Mouse (Mus musculus): Measurements from ENCODE around the gene Sfxn5. TPM values are rescaled to one million over a fixed set of nuclear protein-coding genes. Genes with fewer than 3 reads are reported as not detected.

Sfxn5 gene
- total and polyA plus RNA-seq, 3 experiments, result 1.8 to 3.0 TPM; not detected in 1

- Histone ChIP-seq H3K79me2 (ENCODE audit: control insufficient read depth, insufficient read depth, low read length, poor library complexity) (no peaks in the 10 kb centered on the region), H3K9ac (ENCODE audit: control insufficient read depth, low read depth, low read length, poor library complexity, severe bottlenecking) (no peak overlapping the region), H3K27ac (ENCODE audit: control insufficient read depth, low read depth, low read length) (no peak overlapping the region), H3K4me3 (ENCODE audit: control insufficient read depth in 1 of 2, insufficient read depth in 1 of 2, low read depth in 2 of 2, low read length in 2 of 2) (no peak overlapping the region), H3K4me1 (ENCODE audit: control insufficient read depth in 1 of 2, insufficient read depth in 2 of 2, low read length in 2 of 2) (no peaks in the 10 kb centered on the region), H3K36me3 (ENCODE audit: control insufficient read depth in 1 of 2, insufficient read depth in 2 of 2, low read length in 2 of 2) (no peaks in the 10 kb centered on the region), H3K9me3 (replicated peaks; ENCODE audit: insufficient read depth, low read length) (no peaks in the 10 kb centered on the region), H3K27me3 (ENCODE audit: control insufficient read depth in 1 of 2, insufficient read depth in 2 of 2, low read length in 2 of 2) (no peaks in the 10 kb centered on the region)
- DNase-seq (ENCODE audit: low read depth, low spot score), result no peak
- TF ChIP-seq MYC (IDR thresholded peaks at IDR 0.05; ENCODE audit: low read depth, low read length), result no peak
Measured at GRCm38 (mm10) chr6:85227520-85227919, 105.7 kb downstream of the Sfxn5 start.

DNA sequence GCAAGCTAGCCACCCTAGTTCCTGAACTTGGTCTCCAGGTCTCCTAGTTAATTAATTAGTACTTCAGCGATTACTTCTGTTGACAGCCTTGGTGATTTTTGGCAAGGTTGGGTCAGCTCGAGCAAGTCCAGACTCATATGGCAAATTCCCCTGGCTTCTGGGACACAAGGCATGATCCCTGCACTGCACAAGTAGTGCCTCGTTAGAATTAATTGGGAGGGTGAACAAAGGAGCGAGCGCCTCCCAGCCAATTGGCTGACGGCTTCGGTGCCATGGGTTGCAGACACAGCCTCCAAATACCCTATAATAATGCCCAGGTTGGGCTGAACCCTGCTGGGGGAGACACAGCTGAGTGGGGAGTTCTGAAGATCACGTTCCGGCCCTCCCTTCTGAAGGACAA is 106.7 kb downstream of the Sfxn5 start:
- H3K36me3 ChIP-seq (ENCODE audit: control insufficient read depth in 1 of 2, insufficient read depth in 2 of 2, low read length in 2 of 2), result no peaks in the 10 kb centered on the region
- TF ChIP-seq CHD2 (IDR thresholded peaks at IDR 0.05; ENCODE audit: low read length) (no peak), POLR2A (IDR thresholded peaks at IDR 0.05; ENCODE audit: control insufficient read depth in 1 of 2, insufficient read depth in 1 of 2, low read depth in 1 of 2, low read length in 2 of 2, poor library complexity in 1 of 2) (no peak), GABPA (IDR thresholded peaks at IDR 0.05; ENCODE audit: low read depth, low read length) (no peak), CHD1 (IDR thresholded peaks at IDR 0.05; ENCODE audit: low read depth, low read length) (no peak), GATA1 (IDR thresholded peaks at IDR 0.05; ENCODE audit: low read depth, low read length) (no peak)
- H3K9me3 ChIP-seq (replicated peaks; ENCODE audit: insufficient read depth, low read length), result no peaks in the 10 kb centered on the region
- H3K27me3 ChIP-seq (ENCODE audit: control insufficient read depth in 1 of 2, insufficient read depth in 2 of 2, low read length in 2 of 2), result no peaks in the 10 kb centered on the region
- no peak for DNase-seq (ENCODE audit: low read depth, low spot score)
- H3K9ac ChIP-seq (ENCODE audit: control insufficient read depth, low read depth, low read length, poor library complexity, severe bottlenecking), result no peak overlapping the region
- H3K4me3 ChIP-seq (ENCODE audit: control insufficient read depth in 1 of 2, insufficient read depth in 1 of 2, low read depth in 2 of 2, low read length in 2 of 2), result no peak overlapping the region
- no peak overlapping the region for H3K27ac ChIP-seq (ENCODE audit: control insufficient read depth, low read depth, low read length)
- H3K79me2 ChIP-seq (ENCODE audit: control insufficient read depth, insufficient read depth, low read length, poor library complexity), result no peaks in the 10 kb centered on the region
- H3K4me1 ChIP-seq (ENCODE audit: control insufficient read depth in 1 of 2, insufficient read depth in 2 of 2, low read length in 2 of 2), result no peaks in the 10 kb centered on the region

DNA sequence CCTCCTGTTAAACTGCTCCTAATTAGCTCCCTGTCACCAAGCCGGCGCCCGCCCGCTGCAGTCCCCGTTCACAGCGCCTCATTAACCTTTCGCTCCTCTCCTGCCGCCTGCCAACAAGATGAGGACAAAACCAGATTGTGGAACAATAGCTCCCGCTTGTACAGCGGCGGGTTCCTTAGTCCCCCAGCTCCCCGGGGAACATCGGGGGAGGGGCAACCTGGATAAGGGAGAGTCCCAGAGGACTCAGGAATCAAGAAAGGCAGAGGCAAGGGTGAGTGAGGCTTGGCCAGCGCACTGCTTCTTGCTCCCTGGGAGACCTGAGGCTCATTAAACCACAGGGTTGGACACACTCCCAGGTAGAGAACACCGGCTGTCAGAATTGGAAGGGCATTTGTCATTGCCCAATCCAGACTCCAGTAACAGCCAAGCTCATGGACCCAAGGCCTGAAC is 108.8 kb downstream of the Sfxn5 start:
- TF ChIP-seq MYB (IDR thresholded peaks at IDR 0.05; ENCODE audit: low read depth, low read length) (no peak), MAX (IDR thresholded peaks at IDR 0.05; ENCODE audit: low read length) (no peak), MAZ (IDR thresholded peaks at IDR 0.05; ENCODE audit: low read depth, low read length) (no peak), ZKSCAN1 (IDR thresholded peaks at IDR 0.05; ENCODE audit: low read depth, low read length) (no peak), CTCF (IDR thresholded peaks at IDR 0.05 in 2 of 3, conservative IDR thresholded peaks at IDR 0.05 in 1 of 3; ENCODE audit: control insufficient read depth in 1 of 3, insufficient read depth in 1 of 3, low read depth in 2 of 3, low read length in 3 of 3, poor library complexity in 1 of 3, severe bottlenecking in 1 of 3) (no peak), POLR2AphosphoS2 (IDR thresholded peaks at IDR 0.05; ENCODE audit: low read length) (no peak), MYC (IDR thresholded peaks at IDR 0.05; ENCODE audit: low read depth, low read length) (no peak)
- H3K27me3 ChIP-seq (ENCODE audit: control insufficient read depth in 1 of 2, insufficient read depth in 2 of 2, low read length in 2 of 2), result no peaks in the 10 kb centered on the region
- H3K9ac ChIP-seq (ENCODE audit: control insufficient read depth, low read depth, low read length, poor library complexity, severe bottlenecking), result no peak overlapping the region
- no peaks in the 10 kb centered on the region for H3K9me3 ChIP-seq (replicated peaks; ENCODE audit: insufficient read depth, low read length)
- H3K27ac ChIP-seq (ENCODE audit: control insufficient read depth, low read depth, low read length), result no peak overlapping the region
- H3K4me3 ChIP-seq (ENCODE audit: control insufficient read depth in 1 of 2, insufficient read depth in 1 of 2, low read depth in 2 of 2, low read length in 2 of 2), result no peak overlapping the region
- no peaks in the 10 kb centered on the region for H3K36me3 ChIP-seq (ENCODE audit: control insufficient read depth in 1 of 2, insufficient read depth in 2 of 2, low read length in 2 of 2)
- H3K79me2 ChIP-seq (ENCODE audit: control insufficient read depth, insufficient read depth, low read length, poor library complexity), result no peaks in the 10 kb centered on the region
- DNase-seq (ENCODE audit: low read depth, low spot score), result no peak
- H3K4me1 ChIP-seq (ENCODE audit: control insufficient read depth in 1 of 2, insufficient read depth in 2 of 2, low read length in 2 of 2), result no peaks in the 10 kb centered on the region
